Mouse (Mus musculus) bone marrow, adult 2 months (tissue): ENCODE data around the gene Wwc2.
A peak's percentile ranks its signal among the peaks of the same experiment; 100 is the strongest.

Source experiments
- CTCF ChIP-seq: fragments of 200-500 bp; IDR thresholded peaks from 2 replicates; pipeline ENCODE4 v1.5.1; 2011; ENCODE audit warnings: low read length, control low read depth; ENCODE audit not compliant: control insufficient read depth, insufficient read depth
- POLR2A ChIP-seq: fragments of 200-500 bp; IDR thresholded peaks from 2 replicates; pipeline ENCODE4 v1.6.1; 2011; ENCODE audit warnings: low read depth, mild to moderate bottlenecking, control low read depth, low read length, borderline replicate concordance; ENCODE audit not compliant: control insufficient read depth

DNA sequence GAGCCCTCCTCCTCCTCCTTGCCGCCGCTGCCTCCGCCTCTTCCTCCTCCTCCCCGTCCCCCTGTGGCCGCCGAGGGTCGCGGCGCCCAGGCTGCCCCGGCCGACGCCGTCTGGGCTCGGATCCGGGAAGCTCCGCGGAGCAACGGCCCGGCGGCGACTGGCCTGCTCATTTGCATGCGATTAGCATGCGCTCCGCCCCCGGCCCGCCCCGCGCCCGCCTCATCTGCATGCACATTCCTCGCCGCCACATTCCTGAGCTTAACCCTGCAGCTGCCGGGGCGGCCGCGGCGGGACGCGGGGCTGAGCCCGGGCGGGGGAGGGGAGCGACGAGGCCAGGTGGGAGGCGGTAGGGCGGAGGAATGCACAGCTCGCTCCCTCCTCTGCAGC is 345 bp downstream of the Wwc2 start:
- TF ChIP-seq POLR2A (peak; percentile 47; the same call in 1 of the 2 replicates), CTCF (no peak)
